Mouse (Mus musculus): ENCODE data around the gene Mpped2. TPM values are rescaled to one million over a fixed set of nuclear protein-coding genes. Genes with fewer than 3 reads are reported as not detected.

Gene Mpped2
- polyA plus RNA-seq, 1 experiment from 2014 or later, result 165 TPM

GRCm38 (mm10) chr2:106788055-106788454, 95.0 kb downstream of the Mpped2 start:
- H3K4me1 ChIP-seq, result peaks cover 22% of the 10 kb centered on the region
- 29% methylated on average over 8 of the region's 8 CpGs for WGBS

GRCm38 (mm10) chr2:106788573-106788972, 95.5 kb downstream of the Mpped2 start:
- peaks cover 8% of the 10 kb centered on the region; the same call in 1 of the 2 replicates for H3K36me3 ChIP-seq (replicated peaks)
- WGBS, result 42% methylated on average over 4 of the region's 4 CpGs
- H3K27me3 ChIP-seq, result no peaks in the 10 kb centered on the region
- no peak for ATAC-seq (ENCODE audit: low FRiP score)
- no peak overlapping the region for H3K9ac ChIP-seq
- H3K4me1 ChIP-seq, result peaks cover 17% of the 10 kb centered on the region
- H3K4me2 ChIP-seq, result no peak overlapping the region
- no peaks in the 10 kb centered on the region for H3K9me3 ChIP-seq
- no peak overlapping the region for H3K4me3 ChIP-seq (replicated peaks)
- H3K27ac ChIP-seq, result no peak overlapping the region

More at GRCm38 (mm10) chr2:106788055-106788454, 95.0 kb downstream of the Mpped2 start:
- Histone ChIP-seq H3K9ac (no peak overlapping the region), H3K4me3 (replicated peaks) (no peak overlapping the region), H3K9me3 (no peaks in the 10 kb centered on the region), H3K36me3 (replicated peaks) (peaks cover 8% of the 10 kb centered on the region; the same call in 1 of the 2 replicates), H3K27me3 (no peaks in the 10 kb centered on the region), H3K4me2 (no peak overlapping the region), H3K27ac (no peak overlapping the region)
- no peak for ATAC-seq (ENCODE audit: low FRiP score)

GRCm38 (mm10) chr2:106789694-106790328, 96.7 kb downstream of the Mpped2 start:
- H3K27ac ChIP-seq, result no peak overlapping the region
- no peaks in the 10 kb centered on the region for H3K9me3 ChIP-seq
- ATAC-seq (ENCODE audit: low FRiP score), result no peak
- no peak overlapping the region for H3K4me3 ChIP-seq (replicated peaks)
- H3K4me1 ChIP-seq, result peaks cover 20% of the 10 kb centered on the region
- H3K27me3 ChIP-seq, result 0 out of 2 replicates have a peak, but pooled peaks cover 6% of the 10 kb centered on the region
- 63% methylated on average over 5 of the region's 5 CpGs for WGBS
- H3K4me2 ChIP-seq, result no peak overlapping the region
- H3K36me3 ChIP-seq (replicated peaks), result 0 out of 2 replicates have a peak, but pooled peaks cover under 1% of the 10 kb centered on the region
- no peak overlapping the region for H3K9ac ChIP-seq

GRCm38 (mm10) chr2:106790329-106790701, 97.2 kb downstream of the Mpped2 start:
- Histone ChIP-seq H3K4me3 (replicated peaks) (no peak overlapping the region), H3K36me3 (replicated peaks) (no peaks in the 10 kb centered on the region), H3K27me3 (0 out of 2 replicates have a peak, but pooled peaks cover 6% of the 10 kb centered on the region), H3K9me3 (no peaks in the 10 kb centered on the region), H3K27ac (no peak overlapping the region), H3K9ac (no peak overlapping the region), H3K4me2 (no peak overlapping the region), H3K4me1 (peaks cover 20% of the 10 kb centered on the region)
- 74% methylated on average over 3 of the region's 3 CpGs for WGBS
- ATAC-seq (ENCODE audit: low FRiP score), result no peak

GRCm38 (mm10) chr2:106796246-106796645, 103.2 kb downstream of the Mpped2 start:
- Histone ChIP-seq H3K36me3 (replicated peaks) (no peaks in the 10 kb centered on the region), H3K27ac (peak overlapping the region; percentile 59; the same call in 1 of the 2 replicates), H3K4me3 (replicated peaks) (no peak overlapping the region), H3K9ac (no peak overlapping the region), H3K27me3 (peaks cover 21% of the 10 kb centered on the region; the same call in 1 of the 2 replicates), H3K4me2 (0 out of 2 replicates have a peak overlapping the region, but pooled peaks have one; percentile 11), H3K4me1 (peaks cover 39% of the 10 kb centered on the region), H3K9me3 (no peaks in the 10 kb centered on the region)
- 2% methylated on average over 7 of the region's 7 CpGs for WGBS
- no peak for ATAC-seq (ENCODE audit: low FRiP score)

GRCm38 (mm10) chr2:106797855-106798254, 104.8 kb downstream of the Mpped2 start:
- H3K36me3 ChIP-seq (replicated peaks), result no peaks in the 10 kb centered on the region
- H3K9ac ChIP-seq, result no peak overlapping the region
- H3K4me2 ChIP-seq, result peak overlapping the region; percentile 25; the same call in 1 of the 2 replicates
- no peaks in the 10 kb centered on the region for H3K9me3 ChIP-seq
- WGBS, result 4% methylated on average over 3 of the region's 3 CpGs
- peak; percentile 80 for ATAC-seq (ENCODE audit: low FRiP score)
- peaks cover 39% of the 10 kb centered on the region for H3K4me1 ChIP-seq
- peak overlapping the region; percentile 50; the same call in 1 of the 2 replicates for H3K27ac ChIP-seq
- H3K27me3 ChIP-seq, result peaks cover 21% of the 10 kb centered on the region; the same call in 1 of the 2 replicates
- no peak overlapping the region for H3K4me3 ChIP-seq (replicated peaks)

GRCm38 (mm10) chr2:106798824-106799223, 105.8 kb downstream of the Mpped2 start:
- Histone ChIP-seq H3K36me3 (replicated peaks) (no peaks in the 10 kb centered on the region), H3K4me1 (peaks cover 39% of the 10 kb centered on the region), H3K27ac (no peak overlapping the region), H3K4me2 (no peak overlapping the region), H3K27me3 (peaks cover 21% of the 10 kb centered on the region; the same call in 1 of the 2 replicates), H3K4me3 (replicated peaks) (no peak overlapping the region), H3K9ac (no peak overlapping the region), H3K9me3 (no peaks in the 10 kb centered on the region)
- no peak for ATAC-seq (ENCODE audit: low FRiP score)
- WGBS, result 29% methylated on average over 4 of the region's 4 CpGs

GRCm38 (mm10) chr2:106815898-106816297, 122.8 kb downstream of the Mpped2 start:
- Histone ChIP-seq H3K4me1 (peaks cover 6% of the 10 kb centered on the region), H3K9ac (no peak overlapping the region), H3K9me3 (no peaks in the 10 kb centered on the region), H3K36me3 (replicated peaks) (0 out of 2 replicates have a peak, but pooled peaks cover 4% of the 10 kb centered on the region), H3K4me3 (replicated peaks) (no peak overlapping the region), H3K4me2 (no peak overlapping the region), H3K27me3 (no peaks in the 10 kb centered on the region), H3K27ac (no peak overlapping the region)
- WGBS, result 87% methylated on average over 3 of the region's 3 CpGs
- ATAC-seq (ENCODE audit: low FRiP score), result no peak

GRCm38 (mm10) chr2:106821292-106821691, 128.2 kb downstream of the Mpped2 start:
- Histone ChIP-seq H3K27me3 (0 out of 2 replicates have a peak, but pooled peaks cover 2% of the 10 kb centered on the region), H3K4me2 (no peak overlapping the region), H3K9me3 (no peaks in the 10 kb centered on the region), H3K4me3 (replicated peaks) (no peak overlapping the region), H3K9ac (no peak overlapping the region), H3K27ac (no peak overlapping the region), H3K4me1 (peaks cover 22% of the 10 kb centered on the region), H3K36me3 (replicated peaks) (no peaks in the 10 kb centered on the region)
- ATAC-seq (ENCODE audit: low FRiP score), result no peak
- WGBS, result 65% methylated on average over 8 of the region's 8 CpGs

- Histone ChIP-seq H3K9me3 (no peaks in the 10 kb centered on the region), H3K4me3 (replicated peaks) (no peak overlapping the region), H3K4me2 (no peak overlapping the region), H3K27ac (0 out of 2 replicates have a peak overlapping the region, but pooled peaks have one; percentile 8), H3K4me1 (peaks cover 22% of the 10 kb centered on the region), H3K36me3 (replicated peaks) (no peaks in the 10 kb centered on the region), H3K27me3 (0 out of 2 replicates have a peak, but pooled peaks cover 2% of the 10 kb centered on the region), H3K9ac (no peak overlapping the region)
- WGBS, result 34% methylated on average over 6 of the region's 6 CpGs
- ATAC-seq (ENCODE audit: low FRiP score), result no peak
Measured at GRCm38 (mm10) chr2:106821883-106822282, 128.8 kb downstream of the Mpped2 start.

GRCm38 (mm10) chr2:106822540-106822939, 129.5 kb downstream of the Mpped2 start:
- H3K27me3 ChIP-seq, result 0 out of 2 replicates have a peak, but pooled peaks cover 2% of the 10 kb centered on the region
- H3K9me3 ChIP-seq, result no peaks in the 10 kb centered on the region
- peak; percentile 47; the same call in 1 of the 2 replicates for ATAC-seq (ENCODE audit: low FRiP score)
- no peaks in the 10 kb centered on the region for H3K36me3 ChIP-seq (replicated peaks)
- no peak overlapping the region for H3K9ac ChIP-seq
- H3K4me2 ChIP-seq, result no peak overlapping the region
- no peak overlapping the region for H3K4me3 ChIP-seq (replicated peaks)
- H3K4me1 ChIP-seq, result peaks cover 22% of the 10 kb centered on the region
- H3K27ac ChIP-seq, result 0 out of 2 replicates have a peak overlapping the region, but pooled peaks have one; percentile 42
- 3% methylated on average over 5 of the region's 5 CpGs for WGBS

- H3K27me3 ChIP-seq, result 0 out of 2 replicates have a peak, but pooled peaks cover 2% of the 10 kb centered on the region
- whole genome bisulfite sequencing, result 85% methylated on average over 2 of the region's 2 CpGs
- ATAC-seq (ENCODE audit: low FRiP score), result no peak
Measured at GRCm38 (mm10) chr2:106825461-106825860, 132.4 kb downstream of the Mpped2 start.

More at GRCm38 (mm10) chr2:106825461-106825860, 132.4 kb downstream of the Mpped2 start:
- Histone ChIP-seq H3K4me1 (peaks cover 43% of the 10 kb centered on the region), H3K36me3 (replicated peaks) (no peaks in the 10 kb centered on the region), H3K4me2 (no peak overlapping the region), H3K9ac (no peak overlapping the region), H3K27ac (no peak overlapping the region), H3K4me3 (replicated peaks) (no peak overlapping the region), H3K9me3 (no peaks in the 10 kb centered on the region)
